Mouse (Mus musculus): Measurements from ENCODE around the gene Ip6k2. TPM values are rescaled to one million over a fixed set of nuclear protein-coding genes. Genes with fewer than 3 reads are reported as not detected.

The Ip6k2 gene
- total and polyA plus RNA-seq, 3 experiments: 33.6 to 43.8 (median 39.0) TPM

- peaks cover under 1% of the 10 kb centered on the region; the same call in 1 of the 2 replicates for H3K4me1 ChIP-seq (ENCODE audit: insufficient read depth, low read depth, low read length)
- TF ChIP-seq GATA2 (IDR thresholded peaks at IDR 0.05; ENCODE audit: borderline replicate concordance, low read depth, low read length) (no peak), TAL1 (conservative IDR thresholded peaks at IDR 0.05; ENCODE audit: low read depth, low read length) (no peak), POLR2AphosphoS5 (IDR thresholded peaks at IDR 0.05; ENCODE audit: insufficient replicate concordance, low read depth, low read length) (no peak)
- DNase-seq (ENCODE audit: low spot score) (no peak), ATAC-seq (ENCODE audit: extremely low read depth, insufficient number of reproducible peaks, low FRiP score, poor library complexity, severe bottlenecking) (no peak)
- peaks cover 29% of the 10 kb centered on the region for H3K9me3 ChIP-seq (replicated peaks)
- peaks cover 22% of the 10 kb centered on the region; the same call in 1 of the 2 replicates for H3K27me3 ChIP-seq (ENCODE audit: insufficient read depth, low read length)
- H3K4me3 ChIP-seq (ENCODE audit: low read depth, low read length): no peak within 1 kb of the TSS; the same call in 1 of the 2 replicates
- no peaks in the 10 kb centered on the region for H3K36me3 ChIP-seq (replicated peaks)
Observed at GRCm38 (mm10) chr9:108825820-108826699, 42.5 kb downstream of the Ip6k2 start, which contains the start of gene Celsr3. Gene Celsr3 (plus strand): TSS chr9:108826320.

GRCm38 (mm10) chr9:108826700-108827340 is 43.2 kb downstream of the Ip6k2 start:
- Histone ChIP-seq H3K4me1 (ENCODE audit: insufficient read depth, low read depth, low read length) (no peaks in the 10 kb centered on the region), H3K36me3 (replicated peaks) (no peaks in the 10 kb centered on the region), H3K9me3 (replicated peaks) (peaks cover 29% of the 10 kb centered on the region), H3K4me3 (ENCODE audit: low read depth, low read length) (no peak overlapping the region; the same call in 1 of the 2 replicates), H3K27me3 (ENCODE audit: insufficient read depth, low read length) (peaks cover 22% of the 10 kb centered on the region; the same call in 1 of the 2 replicates)
- TF ChIP-seq POLR2AphosphoS5 (IDR thresholded peaks at IDR 0.05; ENCODE audit: insufficient replicate concordance, low read depth, low read length) (no peak), GATA1 (IDR thresholded peaks at IDR 0.05; ENCODE audit: borderline replicate concordance, low read length) (no peak), GATA2 (IDR thresholded peaks at IDR 0.05; ENCODE audit: borderline replicate concordance, low read depth, low read length) (no peak), CTCF (IDR thresholded peaks at IDR 0.05; ENCODE audit: low read depth, low read length) (no peak), TAL1 (conservative IDR thresholded peaks at IDR 0.05; ENCODE audit: low read depth, low read length) (no peak)
- ATAC-seq (ENCODE audit: extremely low read depth, insufficient number of reproducible peaks, low FRiP score, poor library complexity, severe bottlenecking) (no peak), DNase-seq (ENCODE audit: low spot score) (peak; percentile 40)

GRCm38 (mm10) chr9:108827454-108827853 is 43.9 kb downstream of the Ip6k2 start:
- no peak for ATAC-seq (ENCODE audit: extremely low read depth, insufficient number of reproducible peaks, low FRiP score, poor library complexity, severe bottlenecking)
- no peaks in the 10 kb centered on the region for H3K36me3 ChIP-seq (replicated peaks)

GRCm38 (mm10) chr9:108827906-108828305 is 44.3 kb downstream of the Ip6k2 start:
- peaks cover 32% of the 10 kb centered on the region; the same call in 1 of the 2 replicates for H3K27me3 ChIP-seq (ENCODE audit: insufficient read depth, low read length)
- ATAC-seq (ENCODE audit: extremely low read depth, insufficient number of reproducible peaks, low FRiP score, poor library complexity, severe bottlenecking): no peak
- no peak for TF ChIP-seq CTCF (IDR thresholded peaks at IDR 0.05; ENCODE audit: low read depth, low read length)
- no peak for TF ChIP-seq GATA2 (IDR thresholded peaks at IDR 0.05; ENCODE audit: borderline replicate concordance, low read depth, low read length)
- TF ChIP-seq TAL1 (conservative IDR thresholded peaks at IDR 0.05; ENCODE audit: low read depth, low read length): no peak
- no peak for TF ChIP-seq GATA1 (IDR thresholded peaks at IDR 0.05; ENCODE audit: borderline replicate concordance, low read length)
- TF ChIP-seq POLR2AphosphoS5 (IDR thresholded peaks at IDR 0.05; ENCODE audit: insufficient replicate concordance, low read depth, low read length): no peak
- H3K9me3 ChIP-seq (replicated peaks): peaks cover 29% of the 10 kb centered on the region
- H3K36me3 ChIP-seq (replicated peaks): no peaks in the 10 kb centered on the region
- no peaks in the 10 kb centered on the region for H3K4me1 ChIP-seq (ENCODE audit: insufficient read depth, low read depth, low read length)
- H3K4me3 ChIP-seq (ENCODE audit: low read depth, low read length): no peak overlapping the region
- no peak for DNase-seq (ENCODE audit: low spot score)

More at GRCm38 (mm10) chr9:108827454-108827853, 43.9 kb downstream of the Ip6k2 start:
- TF ChIP-seq GATA1 (IDR thresholded peaks at IDR 0.05; ENCODE audit: borderline replicate concordance, low read length) (no peak), CTCF (IDR thresholded peaks at IDR 0.05; ENCODE audit: low read depth, low read length) (no peak), TAL1 (conservative IDR thresholded peaks at IDR 0.05; ENCODE audit: low read depth, low read length) (no peak), GATA2 (IDR thresholded peaks at IDR 0.05; ENCODE audit: borderline replicate concordance, low read depth, low read length) (no peak), POLR2AphosphoS5 (IDR thresholded peaks at IDR 0.05; ENCODE audit: insufficient replicate concordance, low read depth, low read length) (no peak)
- Histone ChIP-seq H3K4me1 (ENCODE audit: insufficient read depth, low read depth, low read length) (no peaks in the 10 kb centered on the region), H3K4me3 (ENCODE audit: low read depth, low read length) (peak overlapping the region; percentile 17; the same call in 1 of the 2 replicates), H3K27me3 (ENCODE audit: insufficient read depth, low read length) (peaks cover 27% of the 10 kb centered on the region; the same call in 1 of the 2 replicates), H3K9me3 (replicated peaks) (peaks cover 29% of the 10 kb centered on the region)
- no peak for DNase-seq (ENCODE audit: low spot score)

- peaks cover 26% of the 10 kb centered on the region; the same call in 1 of the 2 replicates for H3K27me3 ChIP-seq (ENCODE audit: insufficient read depth, low read length)
- no peak for TF ChIP-seq CTCF (IDR thresholded peaks at IDR 0.05; ENCODE audit: low read depth, low read length)
- no peak for TF ChIP-seq GATA1 (IDR thresholded peaks at IDR 0.05; ENCODE audit: borderline replicate concordance, low read length)
- no peak for TF ChIP-seq GATA2 (IDR thresholded peaks at IDR 0.05; ENCODE audit: borderline replicate concordance, low read depth, low read length)
- TF ChIP-seq TAL1 (conservative IDR thresholded peaks at IDR 0.05; ENCODE audit: low read depth, low read length): no peak
- no peak for TF ChIP-seq POLR2AphosphoS5 (IDR thresholded peaks at IDR 0.05; ENCODE audit: insufficient replicate concordance, low read depth, low read length)
- no peak for DNase-seq (ENCODE audit: low spot score)
- H3K9me3 ChIP-seq (replicated peaks): peaks cover 16% of the 10 kb centered on the region
- H3K4me3 ChIP-seq (ENCODE audit: low read depth, low read length): no peak overlapping the region
- H3K4me1 ChIP-seq (ENCODE audit: insufficient read depth, low read depth, low read length): no peaks in the 10 kb centered on the region
- no peaks in the 10 kb centered on the region for H3K36me3 ChIP-seq (replicated peaks)
- ATAC-seq (ENCODE audit: extremely low read depth, insufficient number of reproducible peaks, low FRiP score, poor library complexity, severe bottlenecking): no peak
Observed at GRCm38 (mm10) chr9:108831637-108832036, 48.0 kb downstream of the Ip6k2 start.
